Mouse (Mus musculus): ENCODE data around the gene Selenbp1.
"Not testable (repeated sequence)": the region's sequence is repeated elsewhere in the genome, so short reads cannot be mapped to it uniquely, and the experiment has no call there.

Gene Selenbp1

GRCm38 (mm10) chr3:94932809-94933564 is at the start of gene Selenbp1:
Gene Selenbp1 (plus strand): TSS chr3:94933056.
- peak; percentile 56 for DNase-seq (ENCODE audit: low spot score in 2 of 2)

- DNase-seq (ENCODE audit: low spot score in 2 of 2), result peak; percentile 73 to 80
Observed at GRCm38 (mm10) chr3:94886316-94887224, 46.3 kb upstream of the Selenbp1 start, which contains the start of gene Psmb4. Gene Psmb4 (minus strand): TSS chr3:94886961.

DNA sequence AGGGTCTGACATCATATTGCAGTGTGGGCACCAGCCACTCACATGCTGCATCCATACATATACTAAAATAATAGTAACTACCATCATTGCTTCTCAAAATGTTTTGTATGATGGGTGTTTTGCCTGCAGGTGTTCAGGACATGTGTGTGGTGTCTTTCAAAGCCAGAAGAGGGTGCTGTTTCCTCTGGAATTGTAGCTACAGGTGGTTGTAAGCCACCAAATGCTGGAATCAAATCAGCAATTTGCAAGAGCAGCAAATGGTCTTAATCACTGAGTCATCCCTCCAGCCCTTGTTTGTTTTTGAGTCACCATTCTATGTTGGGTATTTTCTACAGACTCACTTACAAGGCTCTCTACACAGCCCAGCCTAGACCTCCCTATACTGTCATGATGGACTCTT is 44.3 kb upstream of the Selenbp1 start:
- DNase-seq (ENCODE audit: low spot score in 2 of 2), result no peak

DNA sequence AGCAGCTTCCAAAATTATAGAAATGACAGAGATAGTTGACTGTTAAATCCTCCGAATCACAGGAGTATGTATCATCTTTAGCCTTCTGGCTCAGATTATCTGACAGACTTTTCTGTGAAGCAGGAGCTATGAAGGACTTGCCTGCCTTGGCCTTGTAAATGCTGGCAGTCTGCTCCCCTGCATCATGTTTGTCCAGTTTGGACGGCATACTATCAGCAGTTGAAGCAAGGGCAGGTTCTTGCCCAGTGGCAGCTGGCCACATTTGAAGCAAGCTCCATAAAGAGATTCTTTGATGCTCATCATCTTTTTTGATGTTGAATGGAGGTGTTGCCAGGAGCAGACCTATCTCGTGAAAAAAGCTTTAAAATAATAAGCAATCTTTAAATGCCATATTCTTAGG is 38.8 kb upstream of the Selenbp1 start:
- DNase-seq (ENCODE audit: low spot score in 2 of 2), result no peak

GRCm38 (mm10) chr3:94902747-94903146 is 30.1 kb upstream of the Selenbp1 start:
- peak in 1 of 2 experiments; percentile 57 for DNase-seq (ENCODE audit: low spot score in 2 of 2)

GRCm38 (mm10) chr3:94904759-94905158 is 28.1 kb upstream of the Selenbp1 start:
- not testable (repeated sequence) for DNase-seq (ENCODE audit: low spot score in 2 of 2)

GRCm38 (mm10) chr3:94906482-94906881 is 26.4 kb upstream of the Selenbp1 start:
- DNase-seq (ENCODE audit: low spot score in 2 of 2), result no peak

GRCm38 (mm10) chr3:94911050-94911693 is 21.7 kb upstream of the Selenbp1 start:
- DNase-seq (ENCODE audit: low spot score in 2 of 2), result no peak

DNA sequence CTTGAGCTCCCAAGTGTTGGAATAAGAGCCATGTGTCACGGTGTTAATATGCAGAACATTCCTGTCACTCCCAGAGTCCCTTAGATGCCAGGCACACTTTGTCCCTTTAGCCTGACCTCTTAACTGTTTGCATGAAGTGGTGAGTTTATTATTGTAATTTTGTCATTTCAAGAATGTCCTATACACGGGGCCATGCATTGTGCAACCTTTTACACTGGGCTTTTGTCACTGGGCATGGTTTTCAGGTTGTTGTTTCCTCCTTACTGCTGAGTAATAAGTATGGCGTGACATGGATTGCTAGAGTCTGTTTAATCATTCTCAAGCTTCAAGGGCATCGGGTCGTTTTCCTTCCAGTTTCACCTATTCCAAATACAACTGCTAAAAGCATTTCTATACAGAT is 19.1 kb upstream of the Selenbp1 start:
- no peak for DNase-seq (ENCODE audit: low spot score in 2 of 2)

DNA sequence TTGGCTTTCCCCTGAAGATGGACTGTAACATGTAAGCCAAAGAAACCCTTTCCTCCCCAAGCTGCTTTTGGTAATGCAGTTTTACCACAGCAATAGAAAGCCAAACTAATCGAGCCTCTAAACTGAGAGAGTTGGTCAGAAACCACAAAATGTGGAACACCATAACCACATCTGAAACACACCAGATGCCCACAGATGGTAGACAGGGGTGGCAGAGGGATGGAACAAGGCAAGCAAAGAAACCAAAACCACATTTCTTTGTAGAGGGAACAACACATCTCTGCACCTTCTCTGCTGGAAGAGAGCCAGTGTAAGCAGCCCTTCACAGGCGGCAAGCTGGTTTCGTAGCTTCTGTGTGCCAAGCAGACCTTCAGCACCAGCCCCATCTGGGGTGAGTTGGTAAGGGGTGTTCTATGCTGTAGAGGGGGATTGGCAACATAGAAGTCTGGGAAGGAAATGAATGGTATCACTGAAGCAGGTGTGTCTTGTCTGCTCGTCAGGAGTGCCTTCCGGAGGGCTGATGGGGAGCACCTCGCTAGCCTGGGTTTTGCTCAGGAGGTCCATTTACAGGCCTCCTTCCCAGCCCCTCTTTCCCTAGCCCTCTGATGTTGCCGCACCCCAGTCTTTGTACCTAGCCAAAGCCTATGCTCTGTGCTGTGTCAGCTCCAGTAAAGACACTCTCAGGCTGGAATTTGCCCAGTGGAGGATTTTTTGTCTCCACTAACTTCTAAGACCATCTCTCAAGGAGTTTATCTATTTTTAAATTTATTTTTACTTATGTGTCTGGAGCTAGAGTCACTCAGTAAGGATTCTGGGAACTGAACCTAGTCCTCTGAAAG is 16.7 kb upstream of the Selenbp1 start:
- no peak for DNase-seq (ENCODE audit: low spot score in 2 of 2)

DNA sequence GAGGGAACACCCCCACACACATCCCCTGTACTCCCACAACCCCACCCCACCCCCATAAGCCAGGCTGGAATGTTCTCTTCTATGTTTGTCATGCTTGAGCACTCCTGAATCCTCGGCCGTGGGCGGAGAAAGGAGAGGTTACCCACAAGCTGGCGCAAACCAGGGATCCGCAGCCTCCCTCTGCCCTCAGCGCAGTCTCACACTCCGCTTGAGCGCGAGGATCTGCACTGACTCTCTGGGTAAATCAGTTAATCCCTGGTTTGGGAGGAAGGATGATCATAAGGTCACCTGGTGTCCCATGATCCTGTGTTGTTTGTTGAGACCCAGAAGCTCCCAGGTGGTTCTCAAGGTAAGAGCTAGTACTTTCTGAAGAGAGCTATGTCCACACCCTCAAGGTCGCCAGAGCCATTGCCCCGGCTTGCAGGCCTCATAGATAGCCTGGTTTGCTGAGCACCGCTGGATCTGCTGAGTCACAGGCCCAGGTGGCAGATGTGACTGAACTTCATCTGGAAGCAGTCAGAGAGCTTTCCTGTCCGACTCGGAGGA is 15.0 kb upstream of the Selenbp1 start:
- no peak for DNase-seq (ENCODE audit: low spot score in 2 of 2)

DNA sequence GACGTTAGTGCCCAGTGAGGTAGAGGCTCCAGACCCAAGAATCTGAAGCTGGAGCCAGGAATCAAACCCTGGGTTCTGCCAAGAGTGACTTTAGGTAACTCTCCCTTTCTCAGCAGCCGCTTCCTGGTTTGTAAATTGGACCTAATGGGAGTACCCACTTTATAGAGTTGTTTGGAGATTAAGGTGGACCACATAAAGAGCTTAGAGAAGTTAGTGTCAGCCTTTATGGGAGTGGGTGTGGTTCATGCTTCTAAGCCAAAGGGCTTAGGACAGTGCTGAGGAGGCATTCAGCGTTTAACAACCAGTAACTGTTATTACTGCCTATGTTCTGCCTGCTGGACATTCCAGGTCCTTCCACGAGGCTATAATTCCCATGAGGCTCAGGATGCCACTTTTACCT is 14.0 kb upstream of the Selenbp1 start:
- no peak for DNase-seq (ENCODE audit: low spot score in 2 of 2)

- DNase-seq (ENCODE audit: low spot score in 2 of 2), result no peak
Observed at GRCm38 (mm10) chr3:94921104-94921503, 11.8 kb upstream of the Selenbp1 start.

GRCm38 (mm10) chr3:94922333-94922732 is 10.5 kb upstream of the Selenbp1 start:
- no peak for DNase-seq (ENCODE audit: low spot score in 2 of 2)

DNA sequence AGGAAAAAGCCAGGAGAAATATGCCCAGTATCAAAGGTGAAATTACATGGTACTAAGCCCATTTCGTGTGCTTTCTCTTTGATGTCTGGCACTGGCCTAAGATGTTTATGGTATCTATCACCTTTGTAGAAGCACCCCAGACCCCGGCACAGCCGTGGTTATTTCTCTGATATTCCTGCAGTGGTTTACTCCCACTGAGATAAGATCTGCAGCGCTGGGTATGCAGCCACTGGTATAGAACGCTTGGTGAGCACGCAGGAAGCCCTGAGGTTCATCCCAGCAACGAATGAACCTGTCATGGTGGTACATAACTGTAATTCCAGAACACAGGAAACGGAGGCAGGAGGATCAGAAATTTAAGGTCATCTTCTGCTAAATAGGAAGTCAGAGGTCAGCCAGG is 8.2 kb upstream of the Selenbp1 start:
- no peak for DNase-seq (ENCODE audit: low spot score in 2 of 2)

DNA sequence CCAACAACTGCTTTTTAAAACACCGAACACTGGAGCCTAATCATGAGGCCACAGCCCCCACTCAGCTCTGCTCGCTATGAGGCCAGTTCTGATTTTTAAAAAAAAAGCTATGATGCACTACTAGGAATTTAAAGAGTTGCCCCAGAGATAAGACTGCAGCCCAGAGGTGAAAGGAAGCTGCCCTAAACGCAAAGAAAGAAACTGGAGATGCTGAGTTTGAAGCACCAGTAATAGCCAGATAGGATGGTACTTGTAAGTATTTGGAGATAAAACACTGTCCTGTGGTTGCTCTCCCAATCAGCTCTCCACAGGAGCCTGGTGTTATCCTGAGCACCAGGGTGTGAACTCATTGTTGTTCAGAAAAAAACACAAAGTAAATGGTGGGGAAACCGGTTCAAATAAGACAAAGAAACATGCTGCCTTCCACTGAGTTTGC is 6.5 kb upstream of the Selenbp1 start:
- not testable (repeated sequence) for DNase-seq (ENCODE audit: low spot score in 2 of 2)

DNA sequence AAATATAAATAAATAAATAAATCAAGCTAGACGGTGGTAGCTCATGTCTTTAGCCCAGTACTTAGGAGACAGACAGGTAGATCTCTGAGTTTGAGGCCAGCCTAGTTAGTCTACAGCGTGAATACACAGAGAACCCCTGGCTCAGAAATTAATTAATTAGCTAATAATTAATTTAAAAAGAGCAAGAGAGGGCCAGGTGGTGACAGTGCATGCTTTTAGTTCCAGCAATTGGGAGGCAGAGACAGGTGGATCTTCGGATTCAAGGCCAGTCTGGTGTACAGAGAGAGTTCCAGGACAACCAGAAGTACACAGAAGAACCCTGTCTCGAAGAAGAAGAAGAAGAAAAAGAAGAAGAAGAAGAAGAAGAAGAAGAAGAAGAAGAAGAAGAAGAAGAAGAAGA is 3.9 kb upstream of the Selenbp1 start:
- DNase-seq (ENCODE audit: low spot score in 2 of 2), result not testable (repeated sequence)

- DNase-seq (ENCODE audit: low spot score in 2 of 2), result not testable (repeated sequence)
Observed at GRCm38 (mm10) chr3:94930386-94931266, 2.2 kb upstream of the Selenbp1 start.

DNA sequence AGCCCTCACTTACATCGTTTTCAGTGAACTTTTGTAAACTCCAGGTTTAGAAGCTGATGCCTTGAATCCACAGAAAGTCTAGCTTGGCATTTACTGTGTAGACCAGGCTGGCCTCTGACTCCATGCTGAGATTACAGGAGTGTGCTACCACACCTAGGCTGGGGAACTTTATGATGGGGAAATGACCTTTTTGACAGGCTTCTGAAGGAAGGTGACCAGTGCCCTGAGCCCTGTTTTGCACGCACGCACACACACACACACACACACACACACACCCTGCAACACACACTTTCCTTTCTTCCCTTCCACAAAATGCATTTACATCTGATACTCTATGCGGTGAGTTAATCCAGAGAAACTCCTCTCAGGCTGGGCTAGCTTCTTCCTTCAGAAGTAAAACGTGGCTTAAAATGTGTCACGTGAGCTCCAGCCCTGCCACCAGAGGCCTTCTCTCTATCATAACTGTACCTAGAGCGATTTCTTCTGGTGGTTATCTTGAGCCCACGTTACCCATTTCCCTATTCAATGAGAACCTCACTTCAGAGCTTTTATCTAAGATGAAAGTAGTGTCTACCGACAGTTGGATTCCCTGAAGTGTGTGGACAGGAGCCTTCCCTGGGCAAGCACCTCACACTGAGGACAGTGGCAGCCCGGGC is 1.3 kb upstream of the Selenbp1 start:
- DNase-seq (ENCODE audit: low spot score in 2 of 2), result not testable (repeated sequence)

Data from frontal cortex, postnatal 10 days (tissue).